Mouse (Mus musculus) limb, embryonic 11.5 days (tissue): ENCODE results near the gene Cops7b. TPM values are rescaled to one million over a fixed set of nuclear protein-coding genes. Genes with fewer than 3 reads are reported as not detected.
A peak's percentile ranks its signal among the peaks of the same experiment; 100 is the strongest.

Experiments
- ATAC-seq: fragments of 200-750 bp; cut with Nextera tagmentation; 2 replicates; pipeline ENCODE4 v1.8.0; 2017; ENCODE audit warnings: low read depth; ENCODE audit not compliant: insufficient number of reproducible peaks, low FRiP score, low TSS enrichment
- DNase-seq: peaks from one replicate; pipeline ENCODE4 v3.0.0-alpha.2; 2015; ENCODE audit warnings: low spot score
- H3K27ac ChIP-seq: fragments of 300-500 bp; sonication (generic); replicated peaks from 2 replicates; pipeline ENCODE4 v1.5.1; 2014; ENCODE audit warnings: low read depth, mild to moderate bottlenecking, low read length
- H3K27me3 ChIP-seq: fragments of 300-500 bp; sonication (generic); 2 replicates; pipeline ENCODE4 v1.6.1; 2014; ENCODE audit warnings: mild to moderate bottlenecking, low read length, mixed read lengths; ENCODE audit not compliant: control insufficient read depth, insufficient read depth
- H3K36me3 ChIP-seq: fragments of 300-500 bp; sonication (generic); 2 replicates; pipeline ENCODE4 v1.6.1; 2014; ENCODE audit warnings: mild to moderate bottlenecking, low read length, moderate library complexity, mixed read lengths; ENCODE audit not compliant: control insufficient read depth, insufficient read depth
- H3K4me1 ChIP-seq: fragments of 300-500 bp; sonication (generic); 2 replicates; pipeline ENCODE4 v1.6.1; 2014; ENCODE audit warnings: low read length, mixed read lengths; ENCODE audit not compliant: control insufficient read depth, insufficient read depth
- H3K4me2 ChIP-seq: fragments of 300-500 bp; sonication (generic); 2 replicates; pipeline ENCODE4 v1.6.1; 2014; ENCODE audit warnings: low read depth, mild to moderate bottlenecking, moderate library complexity; ENCODE audit not compliant: severe bottlenecking
- H3K4me3 ChIP-seq: fragments of 300-500 bp; sonication (generic); 2 replicates; pipeline ENCODE4 v1.5.1; 2014; ENCODE audit warnings: low read depth, low read length
- H3K9ac ChIP-seq: fragments of 300-500 bp; sonication (generic); 2 replicates; pipeline ENCODE4 v1.6.1; 2014; ENCODE audit warnings: mild to moderate bottlenecking, low read length
- H3K9me3 ChIP-seq: fragments of 300-500 bp; sonication (generic); 2 replicates; pipeline ENCODE4 v1.6.1; 2016; ENCODE audit warnings: low read length; ENCODE audit not compliant: control insufficient read depth
- WGBS: fragments of 180-500 bp; shearing (Covaris S2); extraction: QIAGEN DNeasy Blood & Tissue Kit; methylation state at CpG from one replicate; pipeline ENCODE4 v1.1.7; 2014; 5-methylcytosine and 5-hydroxymethylcytosine counted together
- polyA plus RNA-seq: library from polyadenylated mRNA; unstranded; fragments of >200 nt; fragmentation: Nextera tagmentation; extraction: Ambion mirVana; gene quantifications from 2 replicates; pipeline ENCODE4 v1.2.1, GENCODE M21; 2014

The Cops7b gene
- polyA plus RNA-seq, 1 experiment from 2014 or later: 61.6 TPM

GRCm38 (mm10) chr1:86610954-86611353, 28.2 kb downstream of the Cops7b start:
- no peaks in the 10 kb centered on the region for H3K27me3 ChIP-seq
- H3K4me3 ChIP-seq: no peak overlapping the region
- H3K4me2 ChIP-seq: no peak overlapping the region
- no peaks in the 10 kb centered on the region; the same call in 1 of the 2 replicates for H3K36me3 ChIP-seq
- WGBS: 90% methylated on average over 1 of the region's 1 CpGs
- H3K9me3 ChIP-seq: no peaks in the 10 kb centered on the region
- no peak overlapping the region for H3K27ac ChIP-seq
- no peak for DNase-seq
- no peak overlapping the region for H3K9ac ChIP-seq
- no peak for ATAC-seq
- no peaks in the 10 kb centered on the region for H3K4me1 ChIP-seq

GRCm38 (mm10) chr1:86612081-86612480, 29.4 kb downstream of the Cops7b start:
- DNase-seq (no peak), ATAC-seq (no peak)
- H3K27me3 ChIP-seq: no peaks in the 10 kb centered on the region
- no peak overlapping the region for H3K27ac ChIP-seq
- H3K9ac ChIP-seq: no peak overlapping the region
- whole genome bisulfite sequencing: 75% methylated on average over 1 of the region's 1 CpGs
- no peaks in the 10 kb centered on the region for H3K4me1 ChIP-seq
- no peak overlapping the region for H3K4me2 ChIP-seq
- H3K4me3 ChIP-seq: no peak overlapping the region
- H3K36me3 ChIP-seq: no peaks in the 10 kb centered on the region; the same call in 1 of the 2 replicates
- H3K9me3 ChIP-seq: no peaks in the 10 kb centered on the region

DNA sequence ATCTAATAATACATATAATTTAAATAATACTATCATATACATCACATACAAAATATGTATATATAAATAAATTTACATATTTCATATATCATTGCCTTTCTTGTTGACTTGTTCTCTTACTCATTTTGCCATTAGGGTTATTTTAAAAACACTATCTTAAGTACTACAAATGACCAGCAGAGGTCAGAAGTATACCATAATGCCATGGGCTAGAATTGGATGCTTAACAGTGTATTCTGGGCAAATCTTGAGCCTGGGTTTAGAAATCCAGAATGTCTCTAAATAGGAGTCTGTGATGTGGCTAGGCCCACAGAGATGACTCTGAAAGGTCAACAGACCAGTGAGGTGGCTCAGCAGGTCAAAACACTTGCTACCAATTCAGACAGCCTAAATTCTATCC, 31.6 kb downstream of the Cops7b start:
- ATAC-seq (no peak), DNase-seq (no peak)
- Histone ChIP-seq H3K4me1 (no peaks in the 10 kb centered on the region), H3K27ac (no peak overlapping the region), H3K9me3 (no peaks in the 10 kb centered on the region), H3K4me3 (no peak overlapping the region), H3K36me3 (no peaks in the 10 kb centered on the region), H3K9ac (no peak overlapping the region), H3K27me3 (no peaks in the 10 kb centered on the region), H3K4me2 (no peak overlapping the region)

- H3K9me3 ChIP-seq: no peaks in the 10 kb centered on the region
- ATAC-seq (no peak), DNase-seq (peak; percentile 79)
- H3K9ac ChIP-seq: no peak overlapping the region
- H3K4me3 ChIP-seq: no peak overlapping the region
- WGBS: 60% methylated on average over 10 of the region's 10 CpGs
- H3K27me3 ChIP-seq: no peaks in the 10 kb centered on the region
- H3K27ac ChIP-seq: no peak overlapping the region
- H3K4me1 ChIP-seq: no peaks in the 10 kb centered on the region
- no peak overlapping the region for H3K4me2 ChIP-seq
- no peaks in the 10 kb centered on the region for H3K36me3 ChIP-seq
Observed at GRCm38 (mm10) chr1:86618454-86619125, 35.9 kb downstream of the Cops7b start.

DNA sequence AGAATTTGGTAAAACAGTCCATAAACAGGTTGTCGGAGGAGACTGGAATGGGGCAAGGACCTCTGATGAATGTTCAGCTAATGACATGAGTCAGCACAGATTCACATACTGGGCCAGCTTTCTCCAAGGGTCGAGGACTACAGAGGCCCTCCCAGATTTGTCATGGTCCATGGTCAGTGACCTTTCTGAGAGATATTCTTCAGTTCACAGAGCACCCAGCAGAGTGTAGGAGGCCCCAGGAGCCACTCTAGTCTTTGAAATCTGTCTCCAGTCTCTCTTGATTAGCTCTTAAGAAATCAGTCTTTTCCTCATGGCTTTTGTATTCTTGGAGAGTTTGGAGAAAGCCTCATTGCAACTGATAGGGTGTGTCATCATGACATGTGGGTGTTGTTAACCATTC, 39.6 kb downstream of the Cops7b start:
- DNase-seq: no peak
- Histone ChIP-seq H3K4me1 (no peaks in the 10 kb centered on the region), H3K27ac (no peak overlapping the region), H3K4me2 (no peak overlapping the region), H3K4me3 (no peak overlapping the region), H3K9me3 (no peaks in the 10 kb centered on the region), H3K9ac (no peak overlapping the region), H3K36me3 (no peaks in the 10 kb centered on the region), H3K27me3 (no peaks in the 10 kb centered on the region)
- 83% methylated on average over 2 of the region's 2 CpGs for WGBS
- ATAC-seq: no peak

DNA sequence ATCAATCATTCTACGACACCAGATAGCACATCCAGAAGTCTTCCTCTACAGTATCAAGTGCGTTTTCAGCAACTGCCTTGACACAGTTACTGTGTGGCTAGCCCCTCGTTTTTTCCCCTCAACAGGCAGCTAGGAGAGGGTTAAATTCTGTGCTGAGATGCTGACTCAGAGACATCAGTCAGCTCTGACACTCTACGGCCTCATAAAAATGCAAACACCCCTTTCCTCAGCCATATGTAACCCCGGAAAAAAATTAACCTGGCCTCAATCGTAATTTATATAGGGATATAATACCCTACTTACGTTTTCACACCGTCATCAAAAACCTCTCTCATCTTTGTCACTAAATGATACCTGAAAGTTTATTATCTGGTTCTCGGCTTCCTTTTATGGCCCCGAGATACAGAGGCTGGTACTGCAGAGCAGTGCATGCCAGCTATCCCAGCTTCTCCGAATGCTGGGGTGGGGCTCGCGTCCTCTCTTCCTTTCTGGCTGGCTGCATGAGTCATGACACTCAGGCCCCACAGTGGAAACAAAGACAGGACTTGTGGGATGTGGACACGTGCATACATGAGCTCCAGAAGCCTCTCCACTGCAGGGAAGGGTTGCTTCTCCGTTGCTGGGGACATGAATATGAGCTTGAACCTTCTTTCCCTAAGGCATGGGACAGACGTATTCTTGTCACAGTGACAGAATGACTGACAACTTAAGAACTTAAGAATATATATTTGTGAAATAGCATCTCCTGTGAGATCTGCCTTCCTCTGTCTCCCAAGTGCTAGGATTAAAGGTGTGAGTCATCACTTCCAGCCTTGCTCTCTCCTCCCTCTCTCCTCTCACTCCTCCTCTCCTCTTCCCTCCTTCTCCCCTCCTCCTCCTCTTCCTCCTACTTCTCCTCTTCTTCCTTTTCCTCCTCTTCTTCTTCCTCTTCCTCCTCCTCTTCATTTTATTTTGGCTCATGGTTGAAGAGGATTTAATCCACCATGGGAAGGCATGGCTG, 40.6 kb downstream of the Cops7b start:
- Histone ChIP-seq H3K4me3 (no peak overlapping the region), H3K4me2 (no peak overlapping the region), H3K4me1 (no peaks in the 10 kb centered on the region), H3K9ac (no peak overlapping the region), H3K27me3 (no peaks in the 10 kb centered on the region), H3K36me3 (no peaks in the 10 kb centered on the region), H3K27ac (no peak overlapping the region), H3K9me3 (no peaks in the 10 kb centered on the region)
- ATAC-seq (no peak), DNase-seq (no peak)
- 36% methylated on average over 16 of the region's 16 CpGs for WGBS

- no peak for DNase-seq
- Histone ChIP-seq H3K27me3 (no peaks in the 10 kb centered on the region), H3K4me1 (no peaks in the 10 kb centered on the region), H3K4me3 (no peak overlapping the region), H3K9ac (no peak overlapping the region), H3K4me2 (no peak overlapping the region), H3K36me3 (no peaks in the 10 kb centered on the region), H3K27ac (no peak overlapping the region), H3K9me3 (no peaks in the 10 kb centered on the region)
- ATAC-seq: no peak
- 57% methylated on average over 3 of the region's 3 CpGs for WGBS
Observed at GRCm38 (mm10) chr1:86628270-86628669, 45.6 kb downstream of the Cops7b start.

DNA sequence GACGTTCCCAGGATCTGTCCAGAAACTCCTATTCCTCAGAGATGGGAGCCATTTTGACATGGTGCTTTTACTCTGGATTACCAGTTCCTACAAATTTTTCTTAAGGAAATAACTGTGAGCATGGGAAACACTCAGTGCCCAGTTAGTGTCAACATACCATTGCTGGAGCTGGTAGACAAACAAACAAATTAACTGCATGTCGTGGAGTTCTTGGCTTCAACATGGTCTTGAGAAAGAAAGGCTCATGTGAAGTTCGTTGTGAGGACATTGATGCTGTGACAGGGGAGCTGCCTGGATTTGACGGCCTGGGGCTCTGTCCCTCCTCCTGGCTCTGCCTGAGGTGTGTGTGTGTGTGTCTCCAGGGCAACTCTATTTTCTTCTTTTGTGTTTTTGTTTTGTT, 47.2 kb downstream of the Cops7b start:
- H3K4me1 ChIP-seq: no peaks in the 10 kb centered on the region
- H3K9me3 ChIP-seq: no peaks in the 10 kb centered on the region
- 56% methylated on average over 4 of the region's 4 CpGs for WGBS
- H3K9ac ChIP-seq: no peak overlapping the region
- no peaks in the 10 kb centered on the region for H3K27me3 ChIP-seq
- H3K27ac ChIP-seq: no peak overlapping the region
- H3K4me3 ChIP-seq: no peak overlapping the region
- DNase-seq: no peak
- no peaks in the 10 kb centered on the region for H3K36me3 ChIP-seq
- ATAC-seq: no peak
- no peak overlapping the region for H3K4me2 ChIP-seq
